9 mouse cellular contexts compared by ENCODE assay signal in genomic region chr7:127111461-127111860, GRCm38 (mm10). TPM values are rescaled to one million over a fixed set of nuclear protein-coding genes. Genes with fewer than 3 reads are reported as not detected.
DNase-seq lines count a peak whose midpoint lies in the region; ATAC-seq lines count a peak whose summit lies in the region.
"Had no signal": no experiment of that assay in that cellular context is flagged by ENCODE, and none has a peak within 500 bp of the region (broad histone marks: within the 10 kb centered on the region; RNA-seq: fewer than 3 reads in every experiment).

No protein-coding gene starts in this region.

- WGBS in stomach, embryonic 16.5 days = 42% methylated on average over 6 of the region's 6 CpGs

- no peak overlapping the region for H3K4me3 ChIP-seq in stomach, embryonic 16.5 days (replicated peaks; ENCODE audit: low read length)
- H3K4me3 ChIP-seq: hindbrain, embryonic 15.5 days had no signal

- peak; percentile 38 for ATAC-seq in common myeloid progenitor, adult 5-6 weeks (replicated peaks; ENCODE audit: low read depth, poor library complexity, severe bottlenecking)
- peak; percentile 33; the same call in 1 of the 2 replicates for ATAC-seq in stomach, embryonic 16.5 days (ENCODE audit: insufficient read depth, low FRiP score)

- peaks cover 10% of the 10 kb centered on the region for H3K4me1 ChIP-seq in stomach, embryonic 16.5 days (ENCODE audit: control insufficient read depth, insufficient read depth, low read length)
- H3K4me1 ChIP-seq: hindbrain, embryonic 15.5 days had no signal

- H3K36me3 ChIP-seq in stomach, embryonic 16.5 days (ENCODE audit: control insufficient read depth, insufficient read depth, low read length) = no peaks in the 10 kb centered on the region
- H3K36me3 ChIP-seq: hindbrain, embryonic 15.5 days had no signal

- no peaks in the 10 kb centered on the region for H3K27me3 ChIP-seq in stomach, embryonic 16.5 days (ENCODE audit: control insufficient read depth, insufficient read depth, low read length)
- H3K27me3 ChIP-seq: hindbrain, embryonic 15.5 days had no signal

- no peak overlapping the region for H3K4me2 ChIP-seq in stomach, embryonic 16.5 days (ENCODE audit: low read depth, low read length)
- H3K4me2 ChIP-seq: hindbrain, embryonic 15.5 days had no signal

- H3K9ac ChIP-seq in stomach, embryonic 16.5 days (ENCODE audit: low read length) = no peak overlapping the region
- H3K9ac ChIP-seq: hindbrain, embryonic 15.5 days had no signal

- H3K27ac ChIP-seq in stomach, embryonic 16.5 days (ENCODE audit: low read length) = no peak overlapping the region
- H3K27ac ChIP-seq: hindbrain, embryonic 15.5 days had no signal

- no peaks in the 10 kb centered on the region for H3K9me3 ChIP-seq in stomach, embryonic 16.5 days (replicated peaks; ENCODE audit: control insufficient read depth, low read length)
- H3K9me3 ChIP-seq: hindbrain, embryonic 15.5 days had no signal

- peak; percentile 44 for DNase-seq in cerebellum, adult 11-12 months
- no peak for DNase-seq in cerebellum, adult 11 months
- peak; percentile 55 for DNase-seq in right cerebral cortex, adult 18-20 months
- DNase-seq in right cerebral cortex, postnatal 36 days (ENCODE audit: low spot score in 2 of 2) = no peak
- peak; percentile 69 for DNase-seq in kidney, postnatal 25 days
- peak; percentile 54 to 73 for DNase-seq in lung, postnatal 4 days

RNA-seq across cellular contexts. Expression of gene Qprt, which starts 10.6 kb away (rescaled TPM):
- total RNA-seq in common myeloid progenitor, adult 5-6 weeks (2017) = 0.10 and 1.8 TPM in 2 replicates
- polyA plus RNA-seq in stomach, embryonic 16.5 days (2015; fragmentation: Nextera tagmentation; extraction: Ambion mirVana) = 4.7 and 4.8 TPM in 2 replicates

RNA-seq across cellular contexts. Expression of gene AI467606, which starts 20.3 kb away (rescaled TPM):
- total RNA-seq in common myeloid progenitor, adult 5-6 weeks (2017) = 17.2 and 24.1 TPM in 2 replicates
- 6.6 and 7.5 TPM in 2 replicates for polyA plus RNA-seq in stomach, embryonic 16.5 days (2015; fragmentation: Nextera tagmentation; extraction: Ambion mirVana)

RNA-seq across cellular contexts. Expression of gene Zg16, which starts 24.3 kb away (rescaled TPM):
- total RNA-seq in common myeloid progenitor, adult 5-6 weeks (2017) = 22.6 and 31.2 TPM in 2 replicates
- 29.5 and 61.7 TPM in 2 replicates for polyA plus RNA-seq in stomach, embryonic 16.5 days (2015; fragmentation: Nextera tagmentation; extraction: Ambion mirVana)
- polyA plus RNA-seq: hindbrain, embryonic 15.5 days had no signal

RNA-seq across cellular contexts. Expression of gene Spn, which starts 26.2 kb away (rescaled TPM):
- 278 and 335 TPM in 2 replicates for total RNA-seq in common myeloid progenitor, adult 5-6 weeks (2017)
- polyA plus RNA-seq in stomach, embryonic 16.5 days (2015; fragmentation: Nextera tagmentation; extraction: Ambion mirVana) = 0.77 and 1.3 TPM in 2 replicates

Comparison
In these comparisons a context has a peak if more than half of its experiments do, and no peak if none do; other contexts are left out.
1. DNase-seq: peak in cerebellum, adult 11-12 months (single experiment), right cerebral cortex, adult 18-20 months (single experiment), kidney, postnatal 25 days (2 of 2) and lung, postnatal 4 days (2 of 2); none in cerebellum, adult 11 months (single experiment) and right cerebral cortex, postnatal 36 days (0 of 2).